Mouse (Mus musculus): Measurements from ENCODE around the gene Rabl2.

The Rabl2 gene

GRCm38 (mm10) chr15:89591723-89592455 is at the start of gene Rabl2:
Gene Rabl2, minus strand, starts transcription at chr15:89591923.
- in situ Hi-C loops (cut with MboI; ENCODE audit: low pct_unique_long_range_greater_than_20kb in 1 of 2, low sequenced_read_pairs in 2 of 2, unreplicated experiment in 1 of 2), result no loop called here

DNA sequence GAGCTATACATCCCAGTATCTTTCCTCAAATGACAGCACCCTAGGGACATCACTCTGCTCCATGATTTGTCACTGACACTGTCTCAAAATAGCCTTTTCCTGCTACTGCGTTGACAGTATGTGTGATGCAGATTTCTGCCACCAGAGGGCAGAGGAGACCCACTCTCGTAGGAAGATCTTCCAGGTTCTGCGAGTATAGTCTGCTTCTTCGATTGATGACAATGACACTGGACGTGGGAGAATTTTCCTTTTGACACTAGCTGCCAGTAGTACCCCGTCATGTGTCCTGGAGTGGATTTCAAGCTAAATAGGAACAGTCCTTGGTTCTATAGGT is 31.9 kb upstream of the Rabl2 start:
- in situ Hi-C loops (cut with MboI; ENCODE audit: low pct_unique_long_range_greater_than_20kb in 1 of 2, low sequenced_read_pairs in 2 of 2, unreplicated experiment in 1 of 2), result loop anchor here in 1 of 2 experiments (25.0 kb wide), 1 partner anchor 589 kb away; the partner anchor contains the start of gene Alg10b

- in situ Hi-C loops (cut with MboI; ENCODE audit: low pct_unique_long_range_greater_than_20kb in 1 of 2, low sequenced_read_pairs in 2 of 2, unreplicated experiment in 1 of 2), result loop anchor here in 1 of 2 experiments (25.0 kb wide), 1 partner anchor 589 kb away; the partner anchor contains the start of gene Alg10b
These were observed 31.4 kb upstream of the Rabl2 start for GRCm38 (mm10) chr15:89622959-89623625.

GRCm38 (mm10) chr15:89622312-89622958 is 30.7 kb upstream of the Rabl2 start:
- in situ Hi-C loops (cut with MboI; ENCODE audit: low pct_unique_long_range_greater_than_20kb in 1 of 2, low sequenced_read_pairs in 2 of 2, unreplicated experiment in 1 of 2), result loop anchor here in 1 of 2 experiments (25.0 kb wide), 1 partner anchor 590 kb away; the partner anchor contains the start of gene Alg10b

GRCm38 (mm10) chr15:89607888-89608287 is 16.2 kb upstream of the Rabl2 start:
- in situ Hi-C loops (cut with MboI; ENCODE audit: low pct_unique_long_range_greater_than_20kb in 1 of 2, low sequenced_read_pairs in 2 of 2, unreplicated experiment in 1 of 2), result loop anchor here in 1 of 2 experiments (25.0 kb wide), 1 partner anchor 604 kb away; the partner anchor contains the start of gene Alg10b

DNA sequence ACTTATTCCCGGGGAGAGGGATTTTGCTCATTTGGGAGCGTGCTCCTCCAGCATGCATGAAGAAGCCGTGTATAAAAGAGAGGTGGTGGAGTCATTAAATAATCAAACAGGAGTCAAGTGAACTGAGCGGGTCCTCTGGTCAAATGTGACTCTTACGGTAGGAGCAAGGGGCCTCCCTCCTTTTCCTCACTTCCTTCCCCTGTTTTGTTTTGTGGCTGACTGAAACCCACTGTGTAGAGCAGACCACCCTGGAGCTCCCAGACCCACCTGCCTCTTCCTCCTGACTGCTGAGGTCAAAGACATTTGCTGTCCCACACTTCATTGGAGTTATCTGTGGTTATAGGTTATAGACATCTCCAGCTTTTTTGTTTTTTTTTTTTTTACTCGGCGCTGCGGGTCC is 15.8 kb upstream of the Rabl2 start:
- in situ Hi-C loops (cut with MboI; ENCODE audit: low pct_unique_long_range_greater_than_20kb in 1 of 2, low sequenced_read_pairs in 2 of 2, unreplicated experiment in 1 of 2), result loop anchor here in 1 of 2 experiments (25.0 kb wide), 1 partner anchor 605 kb away; the partner anchor contains the start of gene Alg10b

DNA sequence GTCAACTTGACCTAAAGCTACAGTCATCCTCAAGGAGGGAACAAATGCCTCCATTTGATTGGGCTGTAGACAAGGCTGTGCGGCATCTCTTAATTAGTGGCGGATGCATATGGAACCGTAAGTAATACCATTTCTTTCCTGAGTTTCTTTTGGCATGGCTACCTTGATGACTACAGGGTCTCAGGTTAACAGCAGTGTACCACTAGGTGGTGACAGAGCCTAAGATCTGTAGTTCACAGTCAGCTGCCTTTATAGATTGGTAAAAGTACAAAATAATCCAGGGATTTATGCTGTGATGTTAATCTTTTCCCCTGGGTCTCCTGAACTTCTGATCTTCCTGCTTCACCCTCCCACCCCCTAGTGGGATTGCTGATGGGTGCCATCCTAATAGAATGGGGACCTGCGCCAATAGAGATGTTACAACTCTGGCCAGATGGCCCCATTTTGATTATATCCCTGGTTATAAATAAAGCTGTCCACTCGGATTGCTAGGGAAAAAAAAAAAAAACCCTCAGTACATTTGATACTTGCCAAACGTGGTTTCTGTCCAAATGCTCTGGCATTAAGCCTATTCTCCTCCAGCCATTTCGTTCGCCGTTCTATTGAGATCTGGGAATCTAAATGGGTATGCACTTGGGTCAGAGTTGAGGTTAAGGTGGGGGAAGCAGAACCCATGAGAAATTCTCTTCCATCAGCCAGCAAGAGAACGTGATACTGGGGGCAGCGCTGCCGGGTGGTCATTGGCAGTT is 14.3 kb upstream of the Rabl2 start:
- in situ Hi-C loops (cut with MboI; ENCODE audit: low pct_unique_long_range_greater_than_20kb in 1 of 2, low sequenced_read_pairs in 2 of 2, unreplicated experiment in 1 of 2), result loop anchor here in 1 of 2 experiments (25.0 kb wide), 1 partner anchor 606 kb away; the partner anchor contains the start of gene Alg10b

GRCm38 (mm10) chr15:89592548-89592947 is 825 bp upstream of the Rabl2 start:
- in situ Hi-C loops (cut with MboI; ENCODE audit: low pct_unique_long_range_greater_than_20kb in 1 of 2, low sequenced_read_pairs in 2 of 2, unreplicated experiment in 1 of 2), result no loop called here

DNA sequence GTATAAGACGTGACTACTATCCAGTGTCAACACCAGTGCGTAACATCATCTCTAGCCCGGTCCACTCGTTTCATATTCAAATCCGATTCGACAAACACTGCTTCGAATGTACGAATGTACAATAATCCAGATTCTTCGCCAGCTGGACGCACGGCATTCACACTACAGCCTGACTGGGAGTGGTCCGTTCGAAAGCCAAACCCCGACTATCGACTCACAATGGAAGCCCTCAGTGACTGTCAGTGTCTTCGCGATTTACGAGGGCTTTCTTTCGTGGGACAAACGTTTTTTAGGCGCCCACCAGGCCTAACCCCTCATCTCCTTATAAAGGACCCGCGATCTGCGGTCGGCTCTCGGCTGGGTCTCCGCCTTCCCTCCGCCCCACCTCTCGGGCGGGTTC is 406 bp downstream of the Rabl2 start:
- in situ Hi-C loops (cut with MboI; ENCODE audit: low pct_unique_long_range_greater_than_20kb in 1 of 2, low sequenced_read_pairs in 2 of 2, unreplicated experiment in 1 of 2), result no loop called here

DNA sequence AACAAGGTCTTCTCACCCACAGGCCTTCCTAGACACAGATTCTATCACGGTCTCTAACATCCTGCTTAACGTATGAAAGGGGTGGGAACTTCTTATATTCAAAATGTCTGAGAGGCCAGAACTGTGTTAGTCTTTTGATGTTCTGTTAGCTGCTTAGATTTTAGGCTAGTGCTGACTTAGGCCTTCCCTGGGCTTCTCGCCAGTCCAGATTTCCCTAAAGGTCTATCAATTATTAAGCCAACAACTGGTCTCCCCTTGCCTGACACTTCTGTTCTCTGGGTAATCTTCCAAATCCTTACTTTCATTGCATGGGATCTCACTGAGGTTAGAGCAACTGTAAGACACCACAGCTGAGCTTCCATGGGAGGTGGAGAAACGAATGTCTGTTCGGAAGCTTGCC is 2.6 kb downstream of the Rabl2 start:
- in situ Hi-C loops (cut with MboI; ENCODE audit: low pct_unique_long_range_greater_than_20kb in 1 of 2, low sequenced_read_pairs in 2 of 2, unreplicated experiment in 1 of 2), result no loop called here

- in situ Hi-C loops (cut with MboI; ENCODE audit: low pct_unique_long_range_greater_than_20kb in 1 of 2, low sequenced_read_pairs in 2 of 2, unreplicated experiment in 1 of 2), result no loop called here
These were observed 6.1 kb downstream of the Rabl2 start for GRCm38 (mm10) chr15:89585631-89586030.

- in situ Hi-C loops (cut with MboI; ENCODE audit: low pct_unique_long_range_greater_than_20kb in 1 of 2, low sequenced_read_pairs in 2 of 2, unreplicated experiment in 1 of 2), result no loop called here
These were observed 6.6 kb downstream of the Rabl2 start for GRCm38 (mm10) chr15:89585101-89585500.

DNA sequence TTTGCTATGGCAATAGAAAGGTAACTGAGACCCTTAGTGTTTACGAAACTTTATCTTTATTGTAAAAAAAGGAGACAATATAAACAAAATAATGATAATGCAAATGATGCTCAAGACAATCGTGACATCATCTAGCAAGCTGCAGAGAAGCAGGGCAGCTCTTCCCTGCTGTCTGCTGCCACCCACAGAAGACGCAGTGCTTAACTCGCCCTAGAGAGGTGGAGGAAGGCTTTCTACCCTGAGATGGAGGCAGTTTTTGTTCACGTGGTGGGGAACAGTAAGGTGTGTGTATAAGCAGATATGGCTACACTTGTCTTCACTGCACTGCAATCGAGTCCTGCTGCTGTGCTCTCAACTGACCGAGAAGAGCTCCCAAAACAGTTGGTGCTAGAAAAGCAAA is 9.2 kb downstream of the Rabl2 start:
- in situ Hi-C loops (cut with MboI; ENCODE audit: low pct_unique_long_range_greater_than_20kb in 1 of 2, low sequenced_read_pairs in 2 of 2, unreplicated experiment in 1 of 2), result no loop called here

- in situ Hi-C loops (cut with MboI; ENCODE audit: low pct_unique_long_range_greater_than_20kb in 1 of 2, low sequenced_read_pairs in 2 of 2, unreplicated experiment in 1 of 2), result no loop called here
These were observed 19.6 kb downstream of the Rabl2 start for GRCm38 (mm10) chr15:89572147-89572546.

DNA sequence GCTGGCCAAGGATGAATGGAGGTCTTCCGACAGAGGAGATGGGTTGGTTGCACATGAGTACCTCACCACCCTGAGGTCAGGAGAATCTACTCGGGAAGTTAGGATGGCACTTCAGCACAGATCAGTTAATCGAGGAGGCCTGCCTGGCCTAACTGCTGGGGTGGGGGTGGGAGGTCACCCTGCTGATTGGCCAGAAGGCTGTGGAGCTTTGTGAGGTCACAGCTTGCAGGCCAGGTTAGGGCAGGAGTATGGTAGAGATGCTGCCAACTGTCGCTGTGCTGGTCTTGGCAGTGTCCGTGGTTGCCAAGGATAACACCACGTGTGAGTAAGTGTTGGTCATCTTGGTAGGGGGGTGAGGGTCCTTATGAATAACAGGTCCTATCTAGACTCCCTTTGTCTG is 23.6 kb downstream of the Rabl2 start, which contains the start of gene Acr:
Gene Acr, plus strand, starts transcription at position 213 of the 400 bp plus-strand sequence.
- in situ Hi-C loops (cut with MboI; ENCODE audit: low pct_unique_long_range_greater_than_20kb in 1 of 2, low sequenced_read_pairs in 2 of 2, unreplicated experiment in 1 of 2), result no loop called here

DNA sequence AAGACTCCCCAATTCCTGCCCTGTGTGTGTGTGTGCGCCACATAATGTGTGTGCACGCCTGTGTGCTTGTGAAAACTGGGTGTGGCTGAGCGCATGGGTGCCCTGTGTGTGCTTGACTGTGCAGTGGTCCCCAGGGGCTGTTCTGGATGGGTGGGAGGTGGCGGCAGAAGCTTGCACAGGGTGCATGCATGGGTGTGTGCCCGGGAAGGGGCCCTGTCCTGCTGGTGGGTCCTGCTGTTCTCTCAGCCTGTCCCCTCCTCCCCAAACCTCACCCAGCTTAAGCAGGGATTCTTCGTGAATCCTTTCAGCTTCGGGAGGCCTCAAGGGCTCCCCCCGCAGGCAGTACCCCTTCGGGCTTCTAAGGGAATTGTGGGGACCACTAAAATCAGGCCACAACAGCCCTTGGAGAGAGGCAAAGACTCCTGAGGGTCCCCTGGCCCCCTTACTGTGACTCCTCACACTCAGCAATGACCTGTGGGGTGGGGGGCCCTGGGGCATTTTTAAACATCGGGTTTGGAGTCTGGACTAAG is 32.5 kb downstream of the Rabl2 start:
- in situ Hi-C loops (cut with MboI; ENCODE audit: low pct_unique_long_range_greater_than_20kb in 1 of 2, low sequenced_read_pairs in 2 of 2, unreplicated experiment in 1 of 2), result no loop called here

DNA sequence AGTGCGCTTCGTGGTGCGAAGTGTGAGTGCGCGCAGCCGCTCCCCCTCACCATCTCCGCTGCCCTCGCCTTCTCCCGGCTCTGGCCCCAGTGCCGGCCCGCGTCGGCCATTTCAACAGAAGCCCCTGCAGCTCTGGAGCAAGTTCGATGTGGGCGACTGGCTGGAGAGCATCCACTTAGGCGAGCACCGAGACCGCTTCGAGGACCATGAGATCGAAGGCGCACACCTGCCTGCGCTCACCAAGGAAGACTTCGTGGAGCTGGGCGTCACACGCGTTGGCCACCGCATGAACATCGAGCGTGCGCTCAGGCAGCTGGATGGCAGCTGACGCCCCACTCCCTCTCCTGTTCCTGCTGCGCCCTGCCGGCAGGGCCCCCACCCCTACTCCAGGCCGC is 33.7 kb downstream of the Rabl2 start:
- in situ Hi-C loops (cut with MboI; ENCODE audit: low pct_unique_long_range_greater_than_20kb in 1 of 2, low sequenced_read_pairs in 2 of 2, unreplicated experiment in 1 of 2), result no loop called here
